15 mouse cellular contexts compared by ENCODE assay signal in genomic region chr1:119654307-119654706, GRCm38 (mm10). TPM values are rescaled to one million over a fixed set of nuclear protein-coding genes. Genes with fewer than 3 reads are reported as not detected.
DNase-seq lines count a peak whose midpoint lies in the region; ATAC-seq and TF ChIP-seq lines count a peak whose summit lies in the region.
"Had no signal": no experiment of that assay in that cellular context is flagged by ENCODE, and none has a peak within 500 bp of the region (broad histone marks: within the 10 kb centered on the region; RNA-seq: fewer than 3 reads in every experiment).

No protein-coding gene starts in this region.

- H3K9me3 ChIP-seq in forebrain, embryonic 14.5 days (replicated peaks; ENCODE audit: control insufficient read depth, low read length), result no peaks in the 10 kb centered on the region
- H3K9me3 ChIP-seq in forebrain, embryonic 12.5 days, result no peaks in the 10 kb centered on the region
- no peaks in the 10 kb centered on the region for H3K9me3 ChIP-seq in liver, embryonic 14.5 days (ENCODE audit: control insufficient read depth, low read length)
- H3K9me3 ChIP-seq: embryonic facial prominence, embryonic 10.5 days; heart, embryonic 15.5 days had no signal

- no peak overlapping the region for H3K4me3 ChIP-seq in forebrain, embryonic 14.5 days (ENCODE audit: low read depth, low read length)
- no peak overlapping the region for H3K4me3 ChIP-seq in forebrain, embryonic 12.5 days (replicated peaks)
- H3K4me3 ChIP-seq in liver, embryonic 14.5 days (ENCODE audit: insufficient read depth in 1 of 2, low read depth in 2 of 2, low read length in 2 of 2), result no peak overlapping the region
- H3K4me3 ChIP-seq: embryonic facial prominence, embryonic 10.5 days; heart, embryonic 15.5 days had no signal

- peak; percentile 20 for DNase-seq in forebrain, embryonic 14.5 days (ENCODE audit: low spot score)
- no peak for DNase-seq in liver, embryonic 14.5 days (ENCODE audit: low read depth in 3 of 3, low spot score in 3 of 3)
- DNase-seq in liver, result no peak
- DNase-seq in CD4-positive, CD25-positive, alpha-beta regulatory T cell, adult 2 months (ENCODE audit: low read depth, low spot score), result peak; percentile 15
- no peak for DNase-seq in heart, postnatal 4 days
- DNase-seq: adrenal gland, postnatal 14 days; B cell, adult 2 months; gastrocnemius, postnatal 14 days; lung, postnatal 4 days had no signal

- no peak for TF ChIP-seq EP300 in liver, embryonic 14.5 days (IDR thresholded peaks at IDR 0.05; ENCODE audit: low read depth)

- H3K4me1 ChIP-seq in forebrain, embryonic 14.5 days (ENCODE audit: control insufficient read depth, insufficient read depth, low read length), result no peaks in the 10 kb centered on the region
- H3K4me1 ChIP-seq in forebrain, embryonic 12.5 days, result no peaks in the 10 kb centered on the region
- peaks cover under 1 to 3% of the 10 kb centered on the region in 2 experiments; a peak in 1 of 4 replicates for H3K4me1 ChIP-seq in liver, embryonic 14.5 days (replicated peaks; ENCODE audit: control insufficient read depth in 2 of 2, insufficient read depth in 2 of 2, low read length in 1 of 2)
- H3K4me1 ChIP-seq: embryonic facial prominence, embryonic 10.5 days had no signal

- no peak overlapping the region for H3K9ac ChIP-seq in forebrain, embryonic 14.5 days (ENCODE audit: low read length)
- no peak overlapping the region for H3K9ac ChIP-seq in forebrain, embryonic 12.5 days
- no peak overlapping the region for H3K9ac ChIP-seq in liver, embryonic 14.5 days (replicated peaks)
- H3K9ac ChIP-seq: heart, embryonic 15.5 days had no signal

- H3K4me2 ChIP-seq in forebrain, embryonic 14.5 days (ENCODE audit: low read length), result no peak overlapping the region
- H3K4me2 ChIP-seq in forebrain, embryonic 12.5 days, result no peak overlapping the region
- H3K4me2 ChIP-seq in liver, embryonic 14.5 days (ENCODE audit: low read depth), result no peak overlapping the region
- H3K4me2 ChIP-seq: heart, embryonic 15.5 days had no signal

- TF ChIP-seq CTCF in liver, embryonic 14.5 days (IDR thresholded peaks at IDR 0.05; ENCODE audit: low read depth), result peak; percentile 36; the same call in 1 of the 2 replicates

- 87% methylated on average over 2 of the region's 2 CpGs for WGBS in forebrain, embryonic 14.5 days
- 97% methylated on average over 2 of the region's 2 CpGs for WGBS in forebrain, embryonic 12.5 days
- WGBS in liver, embryonic 14.5 days (ENCODE audit: insufficient replicate concordance), result 75% methylated on average over 2 of the region's 2 CpGs

- H3K27me3 ChIP-seq in forebrain, embryonic 14.5 days (replicated peaks; ENCODE audit: control insufficient read depth, insufficient read depth, low read length), result no peaks in the 10 kb centered on the region
- H3K27me3 ChIP-seq in forebrain, embryonic 12.5 days, result no peaks in the 10 kb centered on the region
- H3K27me3 ChIP-seq in liver, embryonic 14.5 days (ENCODE audit: control insufficient read depth, insufficient read depth, low read length), result no peaks in the 10 kb centered on the region
- H3K27me3 ChIP-seq: heart, embryonic 15.5 days had no signal

- H3K36me3 ChIP-seq in forebrain, embryonic 14.5 days (ENCODE audit: control insufficient read depth, insufficient read depth, low read length), result peaks cover 7% of the 10 kb centered on the region; the same call in 1 of the 2 replicates
- H3K36me3 ChIP-seq in forebrain, embryonic 12.5 days (replicated peaks), result peaks cover 3% of the 10 kb centered on the region; the same call in 1 of the 2 replicates
- no peaks in the 10 kb centered on the region for H3K36me3 ChIP-seq in liver, embryonic 14.5 days (replicated peaks; ENCODE audit: control insufficient read depth, insufficient read depth, low read depth)

- no peak overlapping the region for H3K27ac ChIP-seq in forebrain, embryonic 14.5 days (ENCODE audit: low read depth, low read length)
- no peak overlapping the region for H3K27ac ChIP-seq in forebrain, embryonic 12.5 days
- no peak overlapping the region for H3K27ac ChIP-seq in liver, embryonic 14.5 days
- H3K27ac ChIP-seq: embryonic facial prominence, embryonic 10.5 days; heart, embryonic 15.5 days had no signal

- no peak for ATAC-seq in forebrain, embryonic 14.5 days
- no peak for ATAC-seq in forebrain, embryonic 12.5 days (ENCODE audit: low FRiP score)
- ATAC-seq in liver, embryonic 14.5 days (ENCODE audit: insufficient read depth), result no peak
- ATAC-seq in common myeloid progenitor, adult 5-6 weeks (replicated peaks; ENCODE audit: low read depth, poor library complexity, severe bottlenecking), result peak; percentile 72; the same call in 1 of the 2 replicates
- ATAC-seq in megakaryocyte, adult 5-6 weeks (ENCODE audit: poor library complexity, severe bottlenecking), result no peak
- ATAC-seq: inflammation-experienced regulatory T-cells, adult 6 months had no signal

RNA-seq across cellular contexts. Expression of gene Epb41l5, which starts 5.5 kb away (rescaled TPM):
- 16.8 and 17.9 TPM in 2 replicates for polyA plus RNA-seq in forebrain, embryonic 14.5 days (2014; fragmentation: Nextera tagmentation; extraction: Ambion mirVana)
- 38.0 and 41.8 TPM in 2 replicates for polyA plus RNA-seq in forebrain, embryonic 12.5 days (2016; fragmentation: Nextera tagmentation; extraction: Ambion mirVana)
- 4.0 and 6.4 TPM in 2 replicates for polyA plus RNA-seq in liver, embryonic 14.5 days (2012; rRNA removed)
- polyA plus RNA-seq in liver, embryonic 14.5 days (2014; fragmentation: Nextera tagmentation; extraction: Ambion mirVana), result 12.9 and 13.1 TPM in 2 replicates
- total RNA-seq in common myeloid progenitor, adult 5-6 weeks (2017), result 2.1 and 7.8 TPM in 2 replicates
- total RNA-seq in megakaryocyte, adult 5-6 weeks (2015), result 0.40 TPM in 1 of 2 replicates, not detected in the other
- total RNA-seq in megakaryocyte, adult 5-6 weeks (2017), result 0.04 TPM in 1 of 2 replicates, not detected in the other
- 1 to 10 TPM; 5.5 to 7.9 TPM for total RNA-seq in heart, postnatal 4 days (2021)

Comparison
In these comparisons a context has a peak if more than half of its experiments do, and no peak if none do; other contexts are left out.
1. DNase-seq: peak in forebrain, embryonic 14.5 days (single experiment) and CD4-positive, CD25-positive, alpha-beta regulatory T cell, adult 2 months (single experiment); none in liver, embryonic 14.5 days (0 of 3), liver (single experiment) and heart, postnatal 4 days (single experiment).